Mouse (Mus musculus): ENCODE results near the gene Unc5a.

Unc5a gene

DNA sequence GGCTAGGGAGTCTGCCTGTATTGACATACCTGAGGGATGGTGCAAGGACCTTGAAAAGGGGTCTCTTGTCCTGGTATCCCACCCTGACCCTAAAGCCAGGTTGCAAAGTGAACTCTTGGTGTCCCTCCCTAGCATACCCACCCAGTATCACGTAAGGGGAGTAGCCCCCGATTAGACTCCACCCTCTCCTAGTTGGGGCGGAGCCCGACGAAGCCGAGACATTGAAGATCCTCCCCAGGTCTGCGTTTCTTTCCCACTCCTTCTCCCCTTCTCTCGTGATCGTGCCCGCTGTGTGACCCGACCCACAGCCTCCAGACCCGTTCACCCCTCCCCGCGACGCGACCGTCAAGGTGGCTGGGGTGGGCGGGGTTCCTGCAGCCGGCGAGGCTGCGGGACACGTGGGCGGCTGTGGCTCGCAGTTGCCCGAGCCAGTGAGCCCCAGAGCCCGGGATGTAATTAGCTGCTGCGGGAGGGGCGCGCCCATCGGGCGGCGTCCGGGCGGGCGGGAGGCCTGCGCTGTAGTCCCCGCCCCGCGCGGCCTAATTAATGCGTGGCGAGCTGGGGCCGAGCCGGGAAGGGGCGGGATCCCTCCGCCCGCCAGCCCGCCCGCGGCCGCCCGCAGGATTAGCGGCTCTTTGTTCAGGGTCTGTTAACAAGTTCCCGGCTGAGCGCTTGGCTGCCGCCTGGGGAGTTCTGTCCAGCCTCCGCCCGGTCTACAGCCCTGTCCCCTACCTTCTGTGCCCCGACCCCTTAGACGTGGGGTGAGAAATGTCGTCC lies 6.7 kb downstream of the Unc5a start:
- peak; percentile 35 for DNase-seq

DNA sequence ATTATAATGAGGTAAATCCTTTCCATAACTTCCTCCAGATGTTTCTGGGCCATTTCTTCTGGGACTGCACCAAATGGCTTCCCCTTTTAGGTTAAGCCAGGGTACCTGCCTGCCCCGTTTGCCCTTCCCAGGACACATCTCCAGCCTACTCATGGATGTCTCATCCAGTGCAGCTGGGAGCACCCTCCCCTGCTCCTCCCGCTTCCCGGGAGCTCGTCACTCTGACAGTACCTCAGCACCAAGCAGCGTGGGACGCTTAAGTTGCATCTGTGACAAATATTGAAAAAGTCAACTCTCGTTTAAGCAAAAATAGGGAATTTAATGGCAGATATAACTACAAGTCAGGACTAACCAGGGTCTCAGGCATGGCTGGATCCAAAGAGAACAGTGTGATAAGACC lies 8.1 kb downstream of the Unc5a start:
- no peak for DNase-seq

DNA sequence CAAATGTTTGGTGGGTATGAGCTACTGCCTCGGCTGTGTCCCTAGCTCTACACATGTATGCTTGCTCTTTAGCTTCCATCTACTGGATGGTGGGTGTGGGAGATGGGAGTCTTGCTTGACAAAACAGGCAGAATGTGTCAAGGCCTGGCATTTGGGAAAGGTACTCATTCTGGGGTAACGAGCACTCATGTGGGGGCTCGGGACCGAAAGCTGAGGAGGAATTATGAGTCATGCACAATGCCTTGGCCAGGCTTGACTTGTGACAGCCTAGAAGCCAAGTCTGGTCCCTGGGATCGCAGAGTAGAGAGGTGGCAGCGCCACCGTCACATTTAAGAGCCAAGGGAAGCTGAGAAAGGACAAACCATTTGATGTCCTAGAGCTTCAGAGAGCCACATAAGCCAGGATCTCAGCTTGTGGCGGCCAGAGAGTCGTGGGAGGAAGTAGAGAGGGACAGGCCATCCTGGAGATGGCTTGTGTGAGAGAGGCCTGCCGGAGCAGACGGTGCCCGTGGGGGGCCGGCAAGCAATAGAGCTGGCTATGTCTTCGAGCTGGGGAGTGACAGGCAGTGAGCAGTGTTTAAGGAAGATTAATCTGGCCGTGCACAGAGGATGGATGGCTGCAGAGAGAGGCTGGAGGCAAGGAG lies 10.0 kb downstream of the Unc5a start:
- DNase-seq, result no peak

DNA sequence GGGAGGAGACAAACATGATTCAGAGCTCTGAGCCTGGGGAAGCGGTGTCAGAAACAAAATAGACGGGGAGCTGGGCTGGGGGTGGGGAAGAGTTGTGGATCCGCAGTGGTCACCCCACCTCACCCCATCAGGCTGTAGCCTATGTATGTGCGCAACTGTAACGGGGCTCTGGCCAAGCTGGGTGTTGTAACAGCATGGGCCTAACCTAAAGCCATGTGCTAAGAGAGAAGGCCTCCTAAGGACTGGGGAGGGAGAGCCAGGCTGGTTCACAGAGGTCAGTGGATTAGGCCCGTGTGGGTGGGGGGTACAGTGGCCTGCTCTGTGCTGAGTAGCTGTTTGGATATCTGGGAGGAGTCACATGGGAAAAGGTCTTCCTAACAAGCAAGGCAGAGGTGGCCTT lies 10.6 kb downstream of the Unc5a start:
- DNase-seq, result no peak

DNA sequence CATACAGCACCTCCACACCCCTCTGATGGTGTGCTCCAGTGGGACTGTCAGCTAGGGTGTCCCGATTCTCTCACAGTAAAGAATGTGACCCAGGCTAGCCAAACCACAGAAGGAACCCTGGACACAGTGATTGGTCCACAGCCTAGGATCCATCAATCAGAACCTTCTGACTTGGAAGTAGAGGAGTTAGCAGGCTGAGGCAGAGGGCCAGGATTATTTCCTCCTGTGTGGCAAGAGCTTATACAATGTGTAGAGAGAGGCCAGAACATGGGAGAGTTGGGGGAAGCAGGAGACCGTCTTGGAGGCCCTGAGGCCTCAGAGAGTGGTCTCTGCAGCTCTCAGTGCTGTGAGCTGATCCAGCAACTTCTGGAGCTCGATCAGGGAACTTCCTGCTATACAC lies 11.3 kb downstream of the Unc5a start:
- DNase-seq, result no peak

DNA sequence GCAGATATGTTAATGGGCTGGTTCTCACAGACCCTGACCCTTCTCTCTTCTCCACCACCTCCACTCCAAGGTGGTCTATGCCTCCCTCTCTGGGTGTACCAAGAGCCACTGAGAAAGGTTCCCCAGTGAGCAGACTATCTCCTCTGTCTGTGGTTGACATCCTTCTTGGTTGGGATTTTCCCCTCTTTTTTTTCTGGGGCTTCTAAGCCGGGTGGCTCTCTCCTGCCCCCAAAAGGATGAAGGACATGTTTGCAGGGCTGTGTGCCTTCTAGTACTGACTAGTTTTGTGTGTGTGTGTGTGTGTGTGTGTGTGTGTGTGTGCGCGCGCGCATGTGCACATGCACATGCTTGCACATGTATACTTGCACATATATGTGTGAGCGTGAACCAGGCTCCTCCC lies 16.0 kb downstream of the Unc5a start:
- DNase-seq, result no peak

DNA sequence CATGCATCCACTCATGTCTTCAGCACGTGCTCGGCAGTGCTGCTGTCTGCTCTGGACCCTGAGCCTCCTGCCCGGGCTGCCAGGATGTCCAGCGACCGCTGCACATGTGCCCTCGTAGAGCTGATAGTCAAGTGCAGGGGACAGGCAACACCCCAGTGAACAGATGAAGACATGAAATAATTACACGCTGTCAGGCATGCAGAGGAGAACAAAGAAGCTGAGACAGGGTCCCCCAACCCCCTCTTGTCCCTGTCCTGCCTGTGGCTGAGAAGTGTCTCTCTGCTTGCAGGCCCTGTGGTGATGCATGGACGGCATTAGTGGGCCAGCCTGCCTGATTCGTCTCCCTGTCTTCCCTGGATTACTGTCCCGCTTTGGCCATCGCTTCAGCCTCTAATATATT lies 18.3 kb downstream of the Unc5a start:
- no peak for DNase-seq

DNA sequence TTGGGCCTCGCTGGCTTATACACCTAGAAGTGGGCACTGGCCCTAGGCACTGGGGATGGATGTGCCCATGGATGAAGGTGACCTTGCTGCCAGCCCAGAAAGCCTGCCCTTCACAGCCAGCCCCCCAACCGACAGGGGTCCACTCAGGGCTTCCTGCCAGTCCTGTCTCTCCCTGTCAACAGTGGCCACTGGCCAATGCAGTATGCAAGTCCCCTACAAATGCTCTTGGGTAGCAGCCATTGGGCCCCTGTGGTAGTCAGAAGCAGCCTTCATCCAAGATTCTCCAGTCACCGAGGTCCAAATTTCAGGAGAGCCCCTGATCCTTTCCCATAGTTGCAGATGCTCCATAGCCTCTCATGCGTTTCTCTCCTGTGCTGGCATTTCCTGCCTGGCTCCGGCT lies 19.4 kb downstream of the Unc5a start:
- no peak for DNase-seq

DNA sequence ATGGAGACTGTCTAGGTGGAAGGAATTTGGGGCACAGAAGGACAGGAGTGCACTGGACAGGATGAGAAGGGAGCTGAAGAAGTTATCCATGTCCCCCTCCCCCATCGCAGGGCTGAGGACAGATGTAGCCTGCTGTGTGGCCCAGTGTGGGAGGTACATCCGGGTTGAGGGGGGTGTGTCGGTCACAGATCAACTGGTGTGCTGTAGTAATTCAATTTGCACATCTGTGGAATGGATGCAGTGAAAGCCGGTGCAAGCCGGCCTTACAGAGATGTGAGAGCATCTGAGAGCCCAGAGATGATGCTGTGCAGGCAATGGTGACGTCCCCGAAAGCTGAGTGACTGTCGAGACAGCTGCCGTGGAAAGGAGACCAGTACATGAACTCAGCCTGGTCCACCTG lies 20.3 kb downstream of the Unc5a start:
- DNase-seq, result no peak

DNA sequence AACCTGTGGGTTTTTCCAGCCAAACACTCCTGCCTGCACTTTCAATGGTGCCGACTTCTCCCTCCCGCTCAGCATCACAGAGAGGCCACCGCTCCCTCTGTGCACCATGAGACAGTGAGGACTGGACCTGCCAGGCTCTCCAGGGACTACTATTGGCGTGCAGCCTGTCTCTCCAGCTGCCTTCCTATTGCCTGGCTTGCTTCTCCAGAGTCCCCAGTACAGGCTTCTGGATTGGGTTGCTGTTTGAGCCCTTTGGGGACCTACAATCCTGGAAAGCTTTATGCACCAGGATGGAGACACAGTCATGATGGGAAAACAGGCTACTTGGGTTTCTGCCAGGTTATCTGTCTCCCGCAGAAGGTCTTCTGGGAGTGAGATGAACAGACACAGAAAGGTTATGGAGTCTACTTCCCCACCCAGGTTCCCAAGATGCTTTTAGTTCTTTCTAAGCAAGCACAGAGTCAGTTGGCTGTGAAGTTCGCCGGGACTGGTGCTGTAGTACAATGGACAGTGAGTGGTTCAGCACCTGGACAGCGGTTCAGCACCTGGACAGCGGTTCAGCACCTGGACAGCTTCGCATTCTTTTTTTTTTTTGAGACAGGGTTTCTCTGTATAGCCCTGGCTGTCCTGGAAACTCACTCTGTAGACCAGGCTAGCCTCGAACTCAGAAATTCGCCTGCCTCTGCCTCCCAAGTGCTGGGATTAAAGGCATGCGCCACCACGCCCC lies 21.5 kb downstream of the Unc5a start:
- DNase-seq, result peak; percentile 44

DNA sequence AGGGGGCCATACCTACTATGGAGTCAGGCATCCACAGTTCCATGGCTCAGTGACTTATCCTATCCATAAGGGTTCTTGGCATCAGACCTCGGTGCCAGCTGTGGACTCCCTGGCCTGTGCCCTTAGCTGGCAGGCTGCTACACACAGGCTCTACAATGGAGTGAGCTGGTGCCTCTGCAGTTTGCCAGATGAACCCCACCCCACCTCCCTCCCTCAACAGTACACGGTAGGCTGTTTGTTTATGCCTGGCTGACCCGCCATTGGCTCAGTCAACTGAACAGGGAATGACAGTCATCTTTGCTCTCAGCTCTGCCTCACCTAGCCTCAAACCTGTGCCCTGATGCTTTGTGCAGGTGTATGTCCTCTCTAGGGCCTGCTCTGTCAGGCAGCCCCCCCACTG lies 26.3 kb downstream of the Unc5a start:
- DNase-seq, result no peak

DNA sequence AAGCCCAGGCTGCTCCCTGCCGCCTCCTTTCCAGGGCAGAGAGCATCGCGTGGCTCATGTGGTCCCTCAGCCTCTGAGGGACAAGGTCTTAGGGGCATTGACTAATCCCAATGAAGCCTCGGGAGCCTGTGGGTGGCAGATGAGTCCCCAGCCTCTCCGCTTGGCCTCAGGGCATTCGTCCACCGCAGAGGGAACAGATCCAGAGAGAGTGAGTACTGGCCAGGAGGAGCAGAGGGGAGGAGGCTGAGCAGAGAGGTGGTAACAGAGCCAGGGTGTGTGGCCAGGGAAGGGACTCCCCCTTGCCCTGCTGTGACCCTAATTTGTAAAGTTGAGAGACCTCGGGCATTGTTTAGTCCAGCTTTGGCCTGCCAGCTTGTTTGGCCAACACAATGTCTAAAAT lies 29.6 kb downstream of the Unc5a start:
- DNase-seq, result no peak

DNA sequence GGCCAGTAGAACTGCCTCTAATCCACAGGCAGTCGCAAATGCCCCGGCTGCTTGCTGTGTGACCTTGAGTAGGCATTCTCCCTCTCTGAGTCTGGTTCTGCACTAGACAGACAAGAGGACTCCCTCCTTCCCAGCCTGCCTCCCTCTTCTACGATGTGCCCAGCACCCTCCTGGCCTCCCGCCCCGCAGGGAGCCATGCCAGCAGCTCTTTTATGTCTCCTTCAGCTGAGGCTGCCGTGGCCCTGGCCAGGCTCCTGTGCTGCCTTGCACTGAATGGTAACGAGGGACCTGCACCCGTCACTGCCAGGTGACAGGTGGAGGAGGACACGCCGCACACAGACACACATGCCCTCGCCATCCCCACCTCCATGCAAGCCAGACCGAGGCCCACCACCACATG lies 31.7 kb downstream of the Unc5a start:
- no peak for DNase-seq

DNA sequence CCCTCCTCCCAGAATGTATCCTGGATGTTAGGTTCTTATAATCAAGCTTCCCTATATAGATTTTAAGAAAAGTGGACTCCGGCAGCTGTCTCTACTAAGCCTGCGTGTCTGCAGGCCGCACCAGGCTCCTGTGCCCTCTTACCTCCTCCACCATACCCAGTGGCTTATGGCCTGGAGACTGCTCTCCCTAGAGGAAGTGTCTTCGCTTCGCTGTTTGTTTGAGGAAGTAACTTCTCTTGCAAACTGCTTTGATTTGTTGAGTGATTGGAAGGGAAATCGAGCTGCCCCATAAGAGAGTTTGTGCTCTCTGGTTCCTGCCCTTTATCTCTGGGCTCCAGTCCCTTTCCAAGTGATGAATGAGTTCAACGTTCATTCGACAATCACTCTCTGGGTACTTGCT lies 33.8 kb downstream of the Unc5a start:
- DNase-seq, result no peak

DNA sequence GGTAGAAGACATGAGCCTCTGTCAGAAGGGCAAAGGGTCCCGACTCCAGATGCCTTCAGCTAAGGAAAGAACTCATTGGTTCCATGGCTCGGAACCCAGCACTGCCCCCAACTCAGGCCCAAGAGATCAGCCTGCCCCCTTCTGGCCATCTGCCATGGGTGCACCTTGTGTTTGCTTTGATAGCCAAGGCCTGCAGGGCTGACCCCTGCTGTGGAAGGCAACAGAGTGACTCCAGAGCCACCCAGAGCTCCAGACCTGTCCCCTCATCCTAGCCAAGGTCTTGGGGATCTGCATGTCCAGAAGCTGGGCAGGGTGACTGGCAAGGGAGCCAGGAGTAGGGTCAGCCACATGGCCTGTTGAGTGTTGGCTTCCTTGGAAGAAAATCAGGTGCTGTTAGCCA lies 34.4 kb downstream of the Unc5a start:
- no peak for DNase-seq

DNA sequence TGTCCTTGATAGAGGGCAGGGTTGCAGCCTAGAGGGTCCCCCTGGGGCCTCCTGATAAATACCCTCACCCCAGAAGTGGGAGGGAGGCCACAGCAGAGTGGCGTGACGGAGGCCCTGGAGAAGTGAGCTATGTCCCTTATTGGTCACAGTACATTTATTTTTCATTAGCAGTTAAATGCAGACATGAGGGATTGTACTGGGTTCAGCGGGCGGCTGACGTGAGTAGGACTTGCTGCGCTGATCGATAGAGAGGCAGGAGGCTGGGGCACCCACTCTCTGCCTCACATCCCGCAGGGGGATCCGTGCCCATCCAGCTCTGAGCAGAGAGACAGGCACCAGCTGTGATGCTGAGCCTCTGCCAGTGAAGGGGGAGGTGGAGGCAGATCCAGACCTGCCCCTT lies 38.2 kb downstream of the Unc5a start:
- no peak for DNase-seq

DNA sequence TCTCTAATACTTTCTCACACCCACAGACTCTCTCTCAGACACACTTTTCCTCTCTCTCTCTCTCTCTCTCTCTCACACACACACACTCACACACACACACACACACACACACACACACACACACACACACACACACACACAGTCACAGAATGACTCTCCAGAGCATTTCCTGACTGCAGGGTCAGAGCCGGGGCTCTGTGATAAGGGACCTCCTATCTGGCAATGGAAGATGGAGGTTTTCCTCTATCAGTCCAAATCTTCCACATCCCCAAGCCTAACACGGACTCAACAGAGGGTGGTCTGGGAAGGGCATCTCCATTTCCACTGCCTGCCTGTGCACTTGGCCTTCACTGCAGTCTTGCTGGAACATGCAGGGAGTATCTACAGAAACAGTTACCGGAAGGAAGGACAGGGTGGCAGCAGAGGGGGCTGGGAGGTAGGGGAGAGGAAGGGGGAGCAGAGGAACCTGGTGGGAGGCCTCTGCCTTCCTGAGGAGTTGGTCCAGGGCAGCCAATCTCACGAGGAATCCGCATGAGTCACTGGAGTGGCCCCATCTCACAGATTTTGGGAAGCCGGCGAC lies 39.1 kb downstream of the Unc5a start:
- DNase-seq, result no peak

DNA sequence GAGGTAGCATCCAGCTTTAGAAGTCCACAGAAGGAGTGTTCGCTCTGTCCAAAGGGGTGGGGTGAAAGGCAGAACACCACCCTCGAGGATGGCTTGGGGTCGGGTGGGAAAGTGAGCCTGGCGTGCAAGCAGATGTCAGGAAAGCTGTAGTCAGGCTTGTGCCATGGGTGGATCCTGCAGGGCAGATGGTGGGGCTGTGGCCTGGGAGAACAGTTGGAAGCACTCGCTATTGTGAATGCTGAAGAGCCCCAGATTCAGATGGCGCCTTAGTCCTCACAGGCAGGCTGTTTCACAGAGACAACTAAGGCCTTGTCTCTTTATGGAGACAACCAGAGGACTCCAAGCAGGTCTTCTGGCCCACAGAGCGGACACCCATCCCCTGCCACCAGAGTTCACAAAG lies 43.0 kb downstream of the Unc5a start:
- DNase-seq, result no peak

DNA sequence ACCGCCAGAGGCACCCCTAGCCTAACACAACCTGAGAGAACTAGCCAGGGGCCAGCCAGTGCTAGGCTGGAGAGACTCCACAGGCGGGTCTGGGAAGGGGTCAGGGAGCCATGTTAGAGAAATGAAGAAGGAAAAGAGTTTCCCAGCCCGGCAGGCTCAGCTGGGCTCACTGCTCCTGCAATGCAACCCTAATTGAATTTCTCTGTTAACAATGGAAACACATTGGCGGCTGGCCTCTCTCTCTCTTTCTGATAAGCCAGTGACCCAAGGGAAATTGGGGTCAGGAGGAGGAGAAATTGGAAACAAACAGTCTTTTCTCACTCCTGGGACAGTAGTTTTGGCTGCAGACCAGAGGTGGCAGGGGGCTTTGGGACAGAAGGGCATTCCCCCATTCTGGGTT lies 45.4 kb downstream of the Unc5a start:
- no peak for DNase-seq

DNA sequence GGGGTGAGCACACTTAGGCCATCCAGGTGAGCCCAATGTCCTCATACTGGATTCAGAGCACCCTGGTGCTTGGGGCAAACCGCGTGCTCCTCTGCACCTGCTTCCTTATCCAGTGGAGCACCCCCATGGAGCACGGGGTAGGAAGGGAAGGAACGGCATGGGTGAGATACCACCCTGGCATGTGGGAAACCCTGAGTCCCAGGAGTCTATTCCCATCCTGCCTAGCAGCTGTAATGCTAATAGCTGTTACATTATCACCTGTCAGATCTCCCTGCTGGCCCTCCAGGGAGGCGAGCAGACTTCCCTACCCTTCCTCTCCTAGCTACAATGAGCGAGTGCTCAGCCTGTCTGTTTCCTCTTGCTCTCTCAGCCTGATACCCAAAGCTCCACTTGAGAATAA lies 46.0 kb downstream of the Unc5a start:
- DNase-seq, result no peak

DNA sequence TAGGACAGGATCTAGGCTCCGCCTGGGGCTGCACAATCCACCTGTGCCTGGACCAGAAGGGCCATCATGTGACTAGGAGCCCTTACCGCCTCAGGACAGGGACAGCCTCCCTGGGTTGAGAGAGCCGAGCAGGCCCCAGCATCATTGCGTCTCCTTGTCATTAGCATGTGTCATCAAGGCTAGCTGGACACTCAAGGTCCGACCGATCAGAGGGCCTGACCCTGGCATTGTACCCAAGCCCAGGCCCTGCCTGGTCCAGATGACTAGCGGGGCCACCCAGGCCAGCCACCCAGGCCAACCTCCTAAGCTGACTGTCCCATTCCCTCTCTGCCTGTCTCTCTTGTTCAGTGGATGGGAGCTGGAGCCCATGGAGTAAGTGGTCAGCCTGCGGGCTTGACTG lies 48.4 kb downstream of the Unc5a start:
- no peak for DNase-seq

DNA sequence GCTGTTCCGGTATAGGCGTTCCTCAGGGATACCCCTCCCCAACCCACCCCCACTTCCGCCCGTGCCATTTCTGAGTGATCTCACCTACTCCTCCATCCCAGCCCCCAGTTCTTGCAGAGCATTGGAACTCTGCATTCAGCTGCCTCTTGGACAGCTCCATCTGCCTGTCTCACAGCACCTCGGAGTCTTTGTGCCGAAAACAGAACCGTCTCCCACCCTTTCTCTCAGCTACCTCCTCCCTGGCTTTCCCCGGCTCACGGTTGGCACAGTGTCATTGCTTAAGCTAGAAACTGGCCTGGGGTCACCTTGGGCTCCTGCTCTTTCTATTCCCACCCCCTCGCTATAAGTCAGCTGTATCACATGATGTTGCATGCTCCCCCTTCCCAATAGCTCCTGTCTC lies 51.2 kb downstream of the Unc5a start:
- DNase-seq, result no peak

DNA sequence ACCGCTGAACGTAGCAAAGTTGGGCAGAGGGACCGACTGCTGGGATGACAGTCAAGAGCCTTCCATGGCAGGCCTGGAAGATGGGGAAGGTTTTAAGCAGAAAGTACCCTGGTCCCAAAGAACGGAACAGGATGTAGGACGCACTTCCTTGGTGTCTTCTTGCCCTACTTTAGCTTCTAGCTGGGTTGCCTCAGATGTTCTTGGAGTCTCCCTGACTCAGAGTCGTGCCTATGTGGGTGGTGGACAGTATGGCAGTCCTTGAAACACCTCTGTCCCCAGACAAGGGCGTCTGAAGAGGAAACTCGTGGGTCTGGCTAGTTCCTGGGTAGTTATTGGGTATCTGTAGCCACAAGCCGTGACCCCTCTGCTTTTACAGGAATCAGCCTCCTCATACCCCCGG lies 52.9 kb downstream of the Unc5a start:
- no peak for DNase-seq

DNA sequence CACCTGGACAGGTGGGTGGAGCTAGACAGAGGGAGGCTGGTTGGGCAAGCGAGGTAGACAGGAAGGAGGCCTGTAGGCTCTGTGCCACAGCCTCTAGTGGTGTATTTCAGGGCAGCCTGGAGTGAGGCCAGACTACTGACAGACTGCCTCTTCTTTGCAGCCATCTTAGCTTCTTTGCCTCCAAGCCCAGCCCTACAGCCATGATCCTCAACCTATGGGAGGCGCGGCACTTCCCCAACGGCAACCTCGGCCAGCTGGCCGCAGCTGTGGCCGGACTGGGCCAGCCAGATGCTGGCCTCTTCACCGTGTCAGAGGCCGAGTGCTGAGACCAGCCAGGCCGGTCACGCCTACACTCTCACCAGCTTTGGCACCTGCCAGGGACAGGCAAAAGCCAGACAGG lies 55.4 kb downstream of the Unc5a start:
- no peak for DNase-seq
